Mouse (Mus musculus) lung, embryonic 14.5 days (tissue): Measurements from ENCODE around the gene Ankrd42. TPM values are rescaled to one million over a fixed set of nuclear protein-coding genes. Genes with fewer than 3 reads are reported as not detected.

Source experiments
- ATAC-seq: fragments of 200-750 bp; cut with Nextera tagmentation; 2 replicates; pipeline ENCODE4 v1.8.0; 2017; ENCODE audit warnings: mild to moderate bottlenecking, moderate TSS enrichment, moderate library complexity; ENCODE audit not compliant: insufficient read depth
- DNase-seq: peaks from one replicate; pipeline ENCODE4 v3.0.0-alpha.2; 2015
- H3K27ac ChIP-seq: fragments of 300-500 bp; sonication (generic); 2 replicates; pipeline ENCODE4 v1.5.1; 2014; ENCODE audit warnings: low read depth, mild to moderate bottlenecking, moderate library complexity
- H3K27me3 ChIP-seq: fragments of 300-500 bp; sonication (generic); 2 replicates; pipeline ENCODE4 v1.6.1; 2014; ENCODE audit warnings: low read length, control low read depth; ENCODE audit not compliant: insufficient read depth
- H3K36me3 ChIP-seq: fragments of 300-500 bp; sonication (generic); 2 replicates; pipeline ENCODE4 v1.6.1; 2014; ENCODE audit warnings: control low read depth; ENCODE audit not compliant: insufficient read depth
- H3K4me1 ChIP-seq: fragments of 300-500 bp; sonication (generic); 2 replicates; pipeline ENCODE4 v1.6.1; 2014; ENCODE audit warnings: antibody characterized with exemption, control low read depth; ENCODE audit not compliant: insufficient read depth
- H3K4me2 ChIP-seq: fragments of 300-500 bp; sonication (generic); 2 replicates; pipeline ENCODE4 v1.6.1; 2014; ENCODE audit warnings: mild to moderate bottlenecking
- H3K4me3 ChIP-seq: fragments of 300-500 bp; sonication (generic); 2 replicates; pipeline ENCODE4 v1.5.1; 2014; ENCODE audit warnings: low read depth, low read length
- H3K9ac ChIP-seq: fragments of 300-500 bp; sonication (generic); 2 replicates; pipeline ENCODE4 v1.6.1; 2014
- H3K9me3 ChIP-seq: fragments of 300-500 bp; sonication (generic); 2 replicates; pipeline ENCODE4 v1.6.1; 2016; ENCODE audit warnings: low read depth, low read length, control low read depth
- CTCF ChIP-seq: IDR thresholded peaks from 2 replicates; pipeline ENCODE4 v1.5.1; 2016; ENCODE audit warnings: antibody characterized with exemption, low read depth
- WGBS: fragments of 180-500 bp; shearing (Covaris S2); extraction: QIAGEN DNeasy Blood & Tissue Kit; methylation state at CpG from one replicate; pipeline ENCODE4 v1.1.7; 2014; 5-methylcytosine and 5-hydroxymethylcytosine counted together
- polyA plus RNA-seq: library from polyadenylated mRNA; unstranded; fragments of >200 nt; fragmentation: Nextera tagmentation; extraction: Ambion mirVana; gene quantifications from 2 replicates; pipeline ENCODE4 v1.2.1, GENCODE M21; 2014

The Ankrd42 gene
- polyA plus RNA-seq, 1 experiment from 2014 or later: 6.2 TPM

GRCm38 (mm10) chr7:92546763-92547162 lies 90.2 kb downstream of the Ankrd42 start:
- Histone ChIP-seq H3K27ac (no peak overlapping the region), H3K9me3 (no peaks in the 10 kb centered on the region), H3K36me3 (no peaks in the 10 kb centered on the region), H3K4me1 (no peaks in the 10 kb centered on the region), H3K9ac (no peak overlapping the region), H3K4me2 (no peak overlapping the region), H3K27me3 (no peaks in the 10 kb centered on the region), H3K4me3 (no peak overlapping the region)
- no peak for TF ChIP-seq CTCF
- no peak for ATAC-seq
- WGBS: 56% methylated on average over 2 of the region's 2 CpGs
- no peak for DNase-seq

GRCm38 (mm10) chr7:92532351-92533036 lies 104.4 kb downstream of the Ankrd42 start:
- TF ChIP-seq CTCF: no peak

More at GRCm38 (mm10) chr7:92532351-92533036, 104.4 kb downstream of the Ankrd42 start:
- Histone ChIP-seq H3K36me3 (no peaks in the 10 kb centered on the region), H3K27me3 (no peaks in the 10 kb centered on the region), H3K9ac (no peak overlapping the region), H3K4me3 (no peak overlapping the region), H3K9me3 (no peaks in the 10 kb centered on the region), H3K4me1 (no peaks in the 10 kb centered on the region), H3K27ac (no peak overlapping the region), H3K4me2 (no peak overlapping the region)
- ATAC-seq: no peak
- 62% methylated on average over 6 of the region's 6 CpGs for WGBS
- no peak for DNase-seq

Other genes with a start within 250 kb of the Ankrd42 start
- gene Ccdc90b, start 76.0 kb downstream of the Ankrd42 start, polyA plus RNA-seq: 44.9 and 46.2 TPM in 2 replicates
- gene Pcf11, start 32.8 kb upstream of the Ankrd42 start, polyA plus RNA-seq: 21.0 and 22.2 TPM in 2 replicates
- gene Rab30, start 104.5 kb upstream of the Ankrd42 start, polyA plus RNA-seq: 5.6 and 6.5 TPM in 2 replicates
- 20.7 and 22.2 TPM in 2 replicates for gene Ddias, start 237.1 kb upstream of the Ankrd42 start, polyA plus RNA-seq
- gene Prcp, start 237.3 kb upstream of the Ankrd42 start, polyA plus RNA-seq: 42.2 and 44.2 TPM in 2 replicates